Mouse (Mus musculus) megakaryocyte, embryonic 14.5 days (primary cell): Measurements from ENCODE around the gene Slc23a2. TPM values are rescaled to one million over a fixed set of nuclear protein-coding genes. Genes with fewer than 3 reads are reported as not detected.

ENCODE experiments used
- H3K27me3 ChIP-seq: replicated peaks from 2 replicates; pipeline ENCODE3; 2012; ENCODE audit warnings: inconsistent platforms
- H3K36me3 ChIP-seq: replicated peaks from 2 replicates; pipeline ENCODE3; 2012; ENCODE audit warnings: low read length, inconsistent platforms, mixed read lengths
- H3K4me1 ChIP-seq: 2 replicates; pipeline ENCODE4 v1.6.1; 2012; ENCODE audit warnings: inconsistent platforms
- H3K4me3 ChIP-seq: replicated peaks from 2 replicates; pipeline ENCODE3; 2012; ENCODE audit warnings: moderate library complexity, mild to moderate bottlenecking, inconsistent platforms
- H3K9me3 ChIP-seq: 2 replicates; pipeline ENCODE4 v1.6.1; 2012; ENCODE audit warnings: inconsistent platforms
- FLI1 ChIP-seq: IDR thresholded peaks from 2 replicates; pipeline ENCODE4 v1.6.1; 2012; ENCODE audit warnings: low read length, inconsistent platforms, mixed read lengths
- GATA1 ChIP-seq: IDR thresholded peaks from 3 replicates; pipeline ENCODE4 v1.6.1; 2012; ENCODE audit warnings: mixed read lengths, low read length, inconsistent platforms, borderline replicate concordance
- polyA plus RNA-seq: library from polyadenylated mRNA; stranded (reverse); fragments of >175 nt; gene quantifications from 2 replicates; pipeline ENCODE4 v1.2.3, GENCODE M21; 2012; ENCODE audit warnings: low replicate concordance; ENCODE audit not compliant: insufficient read depth

Slc23a2 gene
- polyA plus RNA-seq, 1 experiment: 0.23 TPM

- no peak for TF ChIP-seq GATA1
- TF ChIP-seq FLI1: no peak
- H3K4me1 ChIP-seq: peaks cover 33% of the 10 kb centered on the region
- no peaks in the 10 kb centered on the region for H3K27me3 ChIP-seq
- H3K9me3 ChIP-seq: no peaks in the 10 kb centered on the region
- H3K4me3 ChIP-seq: no peak overlapping the region
- no peaks in the 10 kb centered on the region for H3K36me3 ChIP-seq
Observed at GRCm38 (mm10) chr2:132118646-132119045, 26.3 kb downstream of the Slc23a2 start.

GRCm38 (mm10) chr2:132115936-132116335, 29.0 kb downstream of the Slc23a2 start:
- H3K4me1 ChIP-seq: peaks cover 51% of the 10 kb centered on the region
- no peak overlapping the region for H3K4me3 ChIP-seq
- no peaks in the 10 kb centered on the region for H3K9me3 ChIP-seq
- no peaks in the 10 kb centered on the region for H3K36me3 ChIP-seq
- no peak for TF ChIP-seq FLI1
- TF ChIP-seq GATA1: no peak
- H3K27me3 ChIP-seq: no peaks in the 10 kb centered on the region

GRCm38 (mm10) chr2:132115344-132115743, 29.6 kb downstream of the Slc23a2 start:
- Histone ChIP-seq H3K9me3 (no peaks in the 10 kb centered on the region), H3K27me3 (no peaks in the 10 kb centered on the region), H3K36me3 (no peaks in the 10 kb centered on the region), H3K4me3 (no peak overlapping the region), H3K4me1 (peaks cover 54% of the 10 kb centered on the region)
- no peak for TF ChIP-seq GATA1
- TF ChIP-seq FLI1: no peak

- no peak for TF ChIP-seq GATA1
- no peak for TF ChIP-seq FLI1
- H3K4me1 ChIP-seq: peaks cover 51% of the 10 kb centered on the region
- peaks cover under 1% of the 10 kb centered on the region for H3K36me3 ChIP-seq
Observed at GRCm38 (mm10) chr2:132113962-132114759, 30.7 kb downstream of the Slc23a2 start.

GRCm38 (mm10) chr2:132112319-132112718, 32.6 kb downstream of the Slc23a2 start:
- TF ChIP-seq FLI1 (no peak), GATA1 (no peak)
- Histone ChIP-seq H3K36me3 (peaks cover 8% of the 10 kb centered on the region), H3K27me3 (no peaks in the 10 kb centered on the region), H3K4me1 (peaks cover 54% of the 10 kb centered on the region), H3K9me3 (0 out of 2 replicates have a peak, but pooled peaks cover 6% of the 10 kb centered on the region), H3K4me3 (no peak overlapping the region)

More at GRCm38 (mm10) chr2:132113962-132114759, 30.7 kb downstream of the Slc23a2 start:
- Histone ChIP-seq H3K4me3 (no peak overlapping the region), H3K9me3 (no peaks in the 10 kb centered on the region), H3K27me3 (no peaks in the 10 kb centered on the region)

- TF ChIP-seq GATA1 (no peak), FLI1 (no peak)
- 0 out of 2 replicates have a peak, but pooled peaks cover 6% of the 10 kb centered on the region for H3K9me3 ChIP-seq
- H3K36me3 ChIP-seq: peaks cover 8% of the 10 kb centered on the region
- no peaks in the 10 kb centered on the region for H3K27me3 ChIP-seq
- H3K4me3 ChIP-seq: no peak overlapping the region
- peaks cover 58% of the 10 kb centered on the region for H3K4me1 ChIP-seq
Observed at GRCm38 (mm10) chr2:132111905-132112304, 33.0 kb downstream of the Slc23a2 start.

- peak overlapping the region; percentile 73 for H3K4me3 ChIP-seq
- no peak for TF ChIP-seq FLI1
- TF ChIP-seq GATA1: no peak
- peaks cover 8% of the 10 kb centered on the region for H3K36me3 ChIP-seq
- H3K9me3 ChIP-seq: 0 out of 2 replicates have a peak, but pooled peaks cover 6% of the 10 kb centered on the region
- H3K4me1 ChIP-seq: peaks cover 63% of the 10 kb centered on the region
- no peaks in the 10 kb centered on the region for H3K27me3 ChIP-seq
Observed at GRCm38 (mm10) chr2:132111266-132111665, 33.6 kb downstream of the Slc23a2 start.

GRCm38 (mm10) chr2:132110702-132111101, 34.2 kb downstream of the Slc23a2 start:
- Histone ChIP-seq H3K4me3 (no peak overlapping the region), H3K27me3 (no peaks in the 10 kb centered on the region), H3K4me1 (peaks cover 68% of the 10 kb centered on the region), H3K36me3 (peaks cover 8% of the 10 kb centered on the region), H3K9me3 (0 out of 2 replicates have a peak, but pooled peaks cover 6% of the 10 kb centered on the region)
- TF ChIP-seq FLI1 (no peak), GATA1 (no peak)

GRCm38 (mm10) chr2:132108988-132109387, 35.9 kb downstream of the Slc23a2 start:
- Histone ChIP-seq H3K27me3 (no peaks in the 10 kb centered on the region), H3K4me3 (no peak overlapping the region), H3K9me3 (0 out of 2 replicates have a peak, but pooled peaks cover 6% of the 10 kb centered on the region), H3K36me3 (peaks cover 8% of the 10 kb centered on the region), H3K4me1 (peaks cover 58% of the 10 kb centered on the region)
- TF ChIP-seq FLI1 (no peak), GATA1 (no peak)

- Histone ChIP-seq H3K36me3 (peaks cover 8% of the 10 kb centered on the region), H3K9me3 (0 out of 2 replicates have a peak, but pooled peaks cover 6% of the 10 kb centered on the region), H3K27me3 (no peaks in the 10 kb centered on the region), H3K4me3 (no peak overlapping the region), H3K4me1 (peaks cover 56% of the 10 kb centered on the region)
- TF ChIP-seq GATA1 (no peak), FLI1 (no peak)
Observed at GRCm38 (mm10) chr2:132107611-132108010, 37.3 kb downstream of the Slc23a2 start.

GRCm38 (mm10) chr2:132106069-132106468, 38.8 kb downstream of the Slc23a2 start:
- Histone ChIP-seq H3K4me1 (peaks cover 49% of the 10 kb centered on the region), H3K27me3 (no peaks in the 10 kb centered on the region), H3K4me3 (no peak overlapping the region), H3K36me3 (peaks cover 12% of the 10 kb centered on the region), H3K9me3 (0 out of 2 replicates have a peak, but pooled peaks cover 6% of the 10 kb centered on the region)
- no peak for TF ChIP-seq GATA1
- TF ChIP-seq FLI1: no peak
